Mouse (Mus musculus): ENCODE measurements around the gene Dolk.

- TF ChIP-seq POLR2A (IDR thresholded peaks at IDR 0.05; ENCODE audit: insufficient read depth, low read depth, low read length) (no peak), CTCF (IDR thresholded peaks at IDR 0.05; ENCODE audit: insufficient read depth, low read depth, low read length) (no peak)
Observed at GRCm38 (mm10) chr2:30263811-30264210, 22.3 kb downstream of the Dolk start.

Measured in olfactory bulb, adult 2 months (tissue).